Mouse (Mus musculus): ENCODE data around the gene Prkcq. TPM values are rescaled to one million over a fixed set of nuclear protein-coding genes. Genes with fewer than 3 reads are reported as not detected.
"Not testable (repeated sequence)": the region's sequence is repeated elsewhere in the genome, so short reads cannot be mapped to it uniquely, and the experiment has no call there.

Prkcq gene
- polyA plus RNA-seq, 1 experiment from 2014 or later: 1.5 TPM

DNA sequence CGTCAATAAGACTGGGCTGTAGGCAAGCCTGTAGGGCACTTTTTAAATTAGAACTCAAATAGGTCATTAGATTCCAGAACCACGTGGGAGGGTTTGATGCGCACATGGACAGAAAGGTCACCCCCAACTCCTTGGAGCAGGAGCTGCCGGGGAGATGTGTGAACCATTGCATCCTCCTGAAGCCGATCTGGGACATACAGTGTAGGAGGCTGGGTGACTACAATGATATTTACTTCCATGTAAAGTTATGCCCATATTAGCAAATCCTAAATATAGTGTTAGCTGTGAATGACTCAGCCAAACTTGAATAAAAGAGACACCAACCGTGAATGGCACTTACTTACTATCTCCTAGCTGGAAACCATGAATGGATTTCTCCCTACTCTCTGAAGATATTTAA lies 174.5 kb downstream of the Prkcq start:
- not testable (repeated sequence) for ATAC-seq (ENCODE audit: insufficient number of reproducible peaks, low FRiP score, low TSS enrichment, low read depth); H3K4me3 ChIP-seq (ENCODE audit: low read depth, low read length); H3K4me2 ChIP-seq (ENCODE audit: low read depth, severe bottlenecking); H3K36me3 ChIP-seq (ENCODE audit: control insufficient read depth, insufficient read depth, low read length); DNase-seq (ENCODE audit: low spot score); H3K9ac ChIP-seq (ENCODE audit: low read length); H3K27ac ChIP-seq (replicated peaks; ENCODE audit: low read depth, low read length); H3K4me1 ChIP-seq (ENCODE audit: control insufficient read depth, insufficient read depth, low read length); H3K27me3 ChIP-seq (ENCODE audit: control insufficient read depth, insufficient read depth, low read length); H3K9me3 ChIP-seq (ENCODE audit: control insufficient read depth, low read length)
- 84% methylated on average over 6 of the region's 6 CpGs for whole genome bisulfite sequencing

DNA sequence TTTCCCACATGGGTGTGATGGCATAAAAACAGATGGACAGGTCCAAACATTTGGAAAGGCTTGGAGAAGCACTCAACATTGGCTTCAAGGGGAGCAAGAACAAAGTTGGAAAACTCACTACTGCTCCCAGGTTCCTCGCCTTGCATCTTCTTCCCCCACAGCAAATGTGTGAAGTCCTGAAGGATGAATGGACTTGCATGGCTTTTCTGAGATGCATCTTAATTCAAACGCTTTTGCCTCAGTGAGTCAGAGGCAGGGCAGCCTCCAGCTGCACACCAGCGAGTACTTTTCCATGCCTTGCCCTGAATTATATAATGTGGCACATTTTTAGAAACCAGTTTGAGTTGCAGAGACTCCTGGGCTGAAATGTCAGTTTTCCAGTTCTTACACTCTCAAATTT lies 175.9 kb downstream of the Prkcq start:
- no peaks in the 10 kb centered on the region for H3K9me3 ChIP-seq (ENCODE audit: control insufficient read depth, low read length)
- WGBS: 85% methylated on average over 3 of the region's 3 CpGs
- no peaks in the 10 kb centered on the region for H3K4me1 ChIP-seq (ENCODE audit: control insufficient read depth, insufficient read depth, low read length)
- ATAC-seq (ENCODE audit: insufficient number of reproducible peaks, low FRiP score, low TSS enrichment, low read depth) (no peak), DNase-seq (ENCODE audit: low spot score) (no peak)
- H3K27ac ChIP-seq (replicated peaks; ENCODE audit: low read depth, low read length): no peak overlapping the region
- H3K4me2 ChIP-seq (ENCODE audit: low read depth, severe bottlenecking): no peak overlapping the region
- H3K36me3 ChIP-seq (ENCODE audit: control insufficient read depth, insufficient read depth, low read length): no peaks in the 10 kb centered on the region
- H3K9ac ChIP-seq (ENCODE audit: low read length): no peak overlapping the region
- H3K27me3 ChIP-seq (ENCODE audit: control insufficient read depth, insufficient read depth, low read length): no peaks in the 10 kb centered on the region
- no peak overlapping the region for H3K4me3 ChIP-seq (ENCODE audit: low read depth, low read length)

All from limb, embryonic 11.5 days (tissue).